17 mouse cellular contexts compared by ENCODE assay signal in the genomic region with DNA sequence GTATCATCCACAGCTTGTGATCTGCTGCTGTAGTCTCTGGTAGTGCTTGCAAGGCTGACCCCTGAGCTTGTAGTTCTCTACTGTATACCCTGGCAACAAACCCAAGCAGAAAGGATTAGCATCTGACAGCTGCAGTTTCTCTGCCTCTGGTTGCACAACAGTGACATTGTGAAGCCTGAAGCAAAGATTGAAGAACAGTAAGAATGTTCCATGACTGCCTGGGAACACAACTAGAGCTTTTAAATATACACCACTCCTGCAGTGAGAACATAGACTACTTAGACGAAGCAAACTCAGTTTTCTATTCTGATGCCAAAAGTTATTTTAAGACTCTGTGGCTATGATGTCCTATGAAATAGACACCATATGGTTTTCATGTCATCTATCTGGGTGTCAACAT. TPM values are rescaled to one million over a fixed set of nuclear protein-coding genes. Genes with fewer than 3 reads are reported as not detected.
DNase-seq lines count a peak whose midpoint lies in the region; ATAC-seq and TF ChIP-seq lines count a peak whose summit lies in the region.
"Had no signal": no experiment of that assay in that cellular context is flagged by ENCODE, and none has a peak within 500 bp of the region (broad histone marks: within the 10 kb centered on the region; RNA-seq: fewer than 3 reads in every experiment).

A gene (minus strand): TSS at position 86 of the 400 bp plus-strand sequence.

- no peaks in the 10 kb centered on the region for H3K36me3 ChIP-seq in lung, embryonic 14.5 days (ENCODE audit: insufficient read depth)
- H3K36me3 ChIP-seq in liver, embryonic 12.5 days, result no peaks in the 10 kb centered on the region
- H3K36me3 ChIP-seq in hindbrain, embryonic 11.5 days (ENCODE audit: control insufficient read depth, insufficient read depth, low read length), result no peaks in the 10 kb centered on the region
- H3K36me3 ChIP-seq: stomach, embryonic 15.5 days had no signal

- no peak within 1 kb of the TSS for H3K4me2 ChIP-seq in lung, embryonic 14.5 days
- H3K4me2 ChIP-seq in liver, embryonic 12.5 days, result no peak within 1 kb of the TSS
- H3K4me2 ChIP-seq in hindbrain, embryonic 11.5 days (replicated peaks; ENCODE audit: low read depth, low read length), result no peak within 1 kb of the TSS
- H3K4me2 ChIP-seq: stomach, embryonic 15.5 days had no signal

- TF ChIP-seq CTCF in lung, embryonic 14.5 days (IDR thresholded peaks at IDR 0.05; ENCODE audit: low read depth), result no peak

- H3K27me3 ChIP-seq in lung, embryonic 14.5 days (ENCODE audit: insufficient read depth, low read length), result no peaks in the 10 kb centered on the region
- no peaks in the 10 kb centered on the region for H3K27me3 ChIP-seq in liver, embryonic 12.5 days (replicated peaks)
- no peaks in the 10 kb centered on the region for H3K27me3 ChIP-seq in hindbrain, embryonic 11.5 days (ENCODE audit: control insufficient read depth, insufficient read depth, low read length)
- H3K27me3 ChIP-seq: stomach, embryonic 15.5 days had no signal

- ATAC-seq in lung, embryonic 14.5 days (ENCODE audit: insufficient read depth), result peak; percentile 90
- ATAC-seq in liver, embryonic 12.5 days, result no peak
- no peak for ATAC-seq in hindbrain, embryonic 11.5 days (ENCODE audit: low FRiP score)

- no peaks in the 10 kb centered on the region for H3K9me3 ChIP-seq in lung, embryonic 14.5 days (ENCODE audit: low read depth, low read length)
- H3K9me3 ChIP-seq in liver, embryonic 12.5 days (replicated peaks), result no peaks in the 10 kb centered on the region
- H3K9me3 ChIP-seq in hindbrain, embryonic 11.5 days (ENCODE audit: control insufficient read depth, low read length), result no peaks in the 10 kb centered on the region
- H3K9me3 ChIP-seq: stomach, embryonic 15.5 days had no signal

- H3K4me3 ChIP-seq in lung, embryonic 14.5 days (ENCODE audit: low read depth, low read length), result no peak within 1 kb of the TSS
- H3K4me3 ChIP-seq in liver, embryonic 12.5 days, result no peak within 1 kb of the TSS
- no peak within 1 kb of the TSS for H3K4me3 ChIP-seq in hindbrain, embryonic 11.5 days (ENCODE audit: low read depth, low read length)
- H3K4me3 ChIP-seq: stomach, embryonic 15.5 days had no signal

- 0 out of 2 replicates have a peak, but pooled peaks cover 3% of the 10 kb centered on the region for H3K4me1 ChIP-seq in lung, embryonic 14.5 days (ENCODE audit: insufficient read depth)
- H3K4me1 ChIP-seq in liver, embryonic 12.5 days, result no peaks in the 10 kb centered on the region
- no peaks in the 10 kb centered on the region for H3K4me1 ChIP-seq in hindbrain, embryonic 11.5 days (replicated peaks; ENCODE audit: control insufficient read depth, insufficient read depth, low read length)
- H3K4me1 ChIP-seq: stomach, embryonic 15.5 days had no signal

- WGBS in lung, embryonic 14.5 days, result 33% methylated on average over 1 of the region's 1 CpGs
- 59% methylated on average over 1 of the region's 1 CpGs for WGBS in liver, embryonic 12.5 days (ENCODE audit: insufficient replicate concordance)
- 79% methylated on average over 1 of the region's 1 CpGs for WGBS in hindbrain, embryonic 11.5 days

- no peak within 1 kb of the TSS for H3K9ac ChIP-seq in lung, embryonic 14.5 days
- no peak within 1 kb of the TSS for H3K9ac ChIP-seq in liver, embryonic 12.5 days
- H3K9ac ChIP-seq in hindbrain, embryonic 11.5 days (ENCODE audit: low read depth, low read length), result no peak within 1 kb of the TSS
- H3K9ac ChIP-seq: stomach, embryonic 15.5 days had no signal

- peak; percentile 68 for DNase-seq in gastrocnemius, adult 18-20 months (ENCODE audit: low spot score)
- DNase-seq in gastrocnemius, postnatal 4 days (ENCODE audit: low spot score in 2 of 2), result no peak
- DNase-seq in urinary bladder, postnatal 14 days (ENCODE audit: low spot score), result peak; percentile 41
- no peak for DNase-seq in urinary bladder, postnatal 25 days (ENCODE audit: low spot score)
- DNase-seq in lung, embryonic 14.5 days, result peak; percentile 87
- DNase-seq in hindbrain, embryonic 11.5 days (ENCODE audit: low spot score), result no peak
- DNase-seq in yolk sac, embryonic 10.5 days (ENCODE audit: low spot score), result no peak
- DNase-seq: adrenal gland, adult 8-10 months; B cell, adult 2 months; cerebellum, adult 11 months; liver had no signal

- H3K27ac ChIP-seq in lung, embryonic 14.5 days (ENCODE audit: low read depth), result peak within 1 kb of the TSS; percentile 67; the same call in 1 of the 2 replicates
- no peak within 1 kb of the TSS for H3K27ac ChIP-seq in liver, embryonic 12.5 days
- no peak within 1 kb of the TSS for H3K27ac ChIP-seq in hindbrain, embryonic 11.5 days (ENCODE audit: low read depth, low read length)
- H3K27ac ChIP-seq: stomach, embryonic 15.5 days had no signal

RNA-seq across cellular contexts. Expression of the gene that starts here (rescaled TPM):
- 10 to 100 TPM in 1 of 2 experiments, 1 to 10 TPM in 1; 2.0 to 17.6 TPM for total RNA-seq in gastrocnemius, adult 18-20 months (2021)
- 10 to 100 TPM in 1 of 2 experiments, 1 to 10 TPM in 1; 7.1 to 10.6 TPM for total RNA-seq in gastrocnemius, postnatal 4 days (2021)
- polyA plus RNA-seq in lung, embryonic 14.5 days (2014; fragmentation: Nextera tagmentation; extraction: Ambion mirVana), result 0.45 TPM in 2 replicates
- not detected in 2 replicates for polyA plus RNA-seq in liver, embryonic 12.5 days (2016; fragmentation: Nextera tagmentation; extraction: Ambion mirVana)
- not detected in 2 replicates for polyA plus RNA-seq in hindbrain, embryonic 11.5 days (2014; fragmentation: Nextera tagmentation; extraction: Ambion mirVana)
- total RNA-seq: left cerebral cortex, adult 18-20 months had no signal
- polyA plus RNA-seq: embryonic facial prominence, embryonic 11.5 days; intestine, embryonic 14.5 days; neural tube, embryonic 11.5 days had no signal

Comparison
In these comparisons a context has a peak if more than half of its experiments do, and no peak if none do; other contexts are left out.
1. DNase-seq: peak in gastrocnemius, adult 18-20 months (single experiment) and urinary bladder, postnatal 14 days (single experiment); none in gastrocnemius, postnatal 4 days (0 of 2), urinary bladder, postnatal 25 days (single experiment), hindbrain, embryonic 11.5 days (single experiment) and yolk sac, embryonic 10.5 days (single experiment).
2. Peak in DNase-seq, ATAC-seq and H3K27ac ChIP-seq in lung, embryonic 14.5 days; RNA of the gene not detected or under 1 TPM.